Mouse (Mus musculus): Measurements from ENCODE around the gene Syn1. TPM values are rescaled to one million over a fixed set of nuclear protein-coding genes. Genes with fewer than 3 reads are reported as not detected.

Gene Syn1
- polyA plus RNA-seq, 1 experiment, result 0.16 TPM

GRCm38 (mm10) chrX:20872928-20873500 lies 47.8 kb downstream of the Syn1 start:
- TF ChIP-seq CTCF (IDR thresholded peaks at IDR 0.05; ENCODE audit: control insufficient read depth, insufficient read depth, insufficient replicate concordance, low read depth, low read length), result no peak
- no peak for TF ChIP-seq POLR2A (IDR thresholded peaks at IDR 0.05; ENCODE audit: control insufficient read depth, low read depth, low read length)
- Histone ChIP-seq H3K4me3 (ENCODE audit: control insufficient read depth, low read depth, low read length) (no peak overlapping the region), H3K4me1 (ENCODE audit: control insufficient read depth, insufficient read depth, low read length) (no peaks in the 10 kb centered on the region), H3K27me3 (ENCODE audit: control insufficient read depth, insufficient read depth, low read length) (no peaks in the 10 kb centered on the region), H3K27ac (ENCODE audit: control insufficient read depth, insufficient read depth, low read depth, low read length) (no peak overlapping the region), H3K36me3 (ENCODE audit: control insufficient read depth, insufficient read depth, low read length) (no peaks in the 10 kb centered on the region)

- H3K27ac ChIP-seq (ENCODE audit: control insufficient read depth, insufficient read depth, low read depth, low read length), result no peak within 1 kb of the TSS
- no peak within 1 kb of the TSS for H3K4me3 ChIP-seq (ENCODE audit: control insufficient read depth, low read depth, low read length)
- H3K27me3 ChIP-seq (ENCODE audit: control insufficient read depth, insufficient read depth, low read length), result no peaks in the 10 kb centered on the region
- H3K4me1 ChIP-seq (ENCODE audit: control insufficient read depth, insufficient read depth, low read length), result no peaks in the 10 kb centered on the region
- H3K36me3 ChIP-seq (ENCODE audit: control insufficient read depth, insufficient read depth, low read length), result no peaks in the 10 kb centered on the region
- TF ChIP-seq POLR2A (IDR thresholded peaks at IDR 0.05; ENCODE audit: control insufficient read depth, low read depth, low read length) (no peak), CTCF (IDR thresholded peaks at IDR 0.05; ENCODE audit: control insufficient read depth, insufficient read depth, insufficient replicate concordance, low read depth, low read length) (no peak)
These were observed 50.8 kb downstream of the Syn1 start, which contains the start of gene Timp1 for GRCm38 (mm10) chrX:20869962-20870513. Gene Timp1 (plus strand): TSS chrX:20870166.

- Histone ChIP-seq H3K27me3 (ENCODE audit: control insufficient read depth, insufficient read depth, low read length) (no peaks in the 10 kb centered on the region), H3K36me3 (ENCODE audit: control insufficient read depth, insufficient read depth, low read length) (no peaks in the 10 kb centered on the region), H3K27ac (ENCODE audit: control insufficient read depth, insufficient read depth, low read depth, low read length) (no peak overlapping the region), H3K4me1 (ENCODE audit: control insufficient read depth, insufficient read depth, low read length) (no peaks in the 10 kb centered on the region), H3K4me3 (ENCODE audit: control insufficient read depth, low read depth, low read length) (no peak overlapping the region)
- TF ChIP-seq POLR2A (IDR thresholded peaks at IDR 0.05; ENCODE audit: control insufficient read depth, low read depth, low read length) (no peak), CTCF (IDR thresholded peaks at IDR 0.05; ENCODE audit: control insufficient read depth, insufficient read depth, insufficient replicate concordance, low read depth, low read length) (no peak)
These were observed 51.6 kb downstream of the Syn1 start for GRCm38 (mm10) chrX:20869203-20869602.

GRCm38 (mm10) chrX:20868091-20868490 lies 52.7 kb downstream of the Syn1 start:
- Histone ChIP-seq H3K36me3 (ENCODE audit: control insufficient read depth, insufficient read depth, low read length) (no peaks in the 10 kb centered on the region), H3K4me3 (ENCODE audit: control insufficient read depth, low read depth, low read length) (no peak overlapping the region), H3K27ac (ENCODE audit: control insufficient read depth, insufficient read depth, low read depth, low read length) (no peak overlapping the region), H3K4me1 (ENCODE audit: control insufficient read depth, insufficient read depth, low read length) (no peaks in the 10 kb centered on the region; the same call in 1 of the 2 replicates), H3K27me3 (ENCODE audit: control insufficient read depth, insufficient read depth, low read length) (no peaks in the 10 kb centered on the region)
- TF ChIP-seq POLR2A (IDR thresholded peaks at IDR 0.05; ENCODE audit: control insufficient read depth, low read depth, low read length), result no peak
- TF ChIP-seq CTCF (IDR thresholded peaks at IDR 0.05; ENCODE audit: control insufficient read depth, insufficient read depth, insufficient replicate concordance, low read depth, low read length), result no peak

DNA sequence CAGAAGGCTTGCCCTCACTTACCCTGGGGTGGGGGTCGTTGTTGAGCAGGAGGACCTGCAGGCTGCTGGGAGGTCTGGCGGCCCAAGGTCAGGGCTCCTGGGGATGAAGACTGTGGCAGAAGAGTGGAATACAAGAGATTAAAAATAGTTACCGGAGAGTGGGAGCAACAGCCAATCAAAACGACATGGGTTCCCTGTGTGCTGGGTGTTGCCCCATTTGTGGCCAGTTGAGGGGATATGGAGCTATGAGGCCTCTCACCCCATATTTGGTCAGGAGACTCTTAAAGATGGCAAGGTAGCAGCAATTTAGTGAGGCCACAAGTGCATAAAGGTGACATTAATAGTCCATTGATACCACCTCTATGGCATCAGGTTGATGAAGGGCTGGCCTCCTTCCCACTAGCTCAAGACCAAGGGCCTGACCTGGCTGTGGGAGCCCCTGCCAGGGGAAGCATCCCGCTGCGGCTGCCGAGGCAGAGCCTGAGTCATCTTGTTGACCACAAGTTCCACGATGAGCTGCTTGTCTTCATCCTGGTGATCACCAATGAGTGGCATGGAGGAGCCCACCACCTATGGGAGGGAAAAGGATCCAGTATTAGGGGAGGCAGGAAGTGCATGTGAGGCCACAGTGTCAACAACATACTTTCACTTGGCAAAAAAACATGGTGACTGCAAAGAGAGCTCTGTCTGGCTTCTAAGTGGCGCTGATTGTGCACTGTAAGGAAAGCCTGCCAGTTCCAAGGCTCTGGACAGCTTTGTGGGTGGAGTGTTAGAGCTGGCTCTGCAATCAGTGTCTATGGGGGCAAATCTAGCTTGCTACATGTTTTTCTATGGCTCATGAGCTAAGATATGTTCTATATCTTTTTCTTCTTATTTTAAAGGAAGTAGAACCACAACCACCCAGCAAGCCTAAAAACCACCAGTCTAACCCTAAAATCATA lies 57.4 kb downstream of the Syn1 start:
- peaks cover 7% of the 10 kb centered on the region for H3K4me1 ChIP-seq (ENCODE audit: control insufficient read depth, insufficient read depth, low read length)
- TF ChIP-seq POLR2A (IDR thresholded peaks at IDR 0.05; ENCODE audit: control insufficient read depth, low read depth, low read length) (no peak), CTCF (IDR thresholded peaks at IDR 0.05; ENCODE audit: control insufficient read depth, insufficient read depth, insufficient replicate concordance, low read depth, low read length) (no peak)
- H3K27me3 ChIP-seq (ENCODE audit: control insufficient read depth, insufficient read depth, low read length), result no peaks in the 10 kb centered on the region
- H3K36me3 ChIP-seq (ENCODE audit: control insufficient read depth, insufficient read depth, low read length), result no peaks in the 10 kb centered on the region
- no peak overlapping the region for H3K4me3 ChIP-seq (ENCODE audit: control insufficient read depth, low read depth, low read length)
- H3K27ac ChIP-seq (ENCODE audit: control insufficient read depth, insufficient read depth, low read depth, low read length), result no peak overlapping the region

GRCm38 (mm10) chrX:20862105-20863065 lies 58.4 kb downstream of the Syn1 start:
- TF ChIP-seq POLR2A (IDR thresholded peaks at IDR 0.05; ENCODE audit: control insufficient read depth, low read depth, low read length) (no peak), CTCF (IDR thresholded peaks at IDR 0.05; ENCODE audit: control insufficient read depth, insufficient read depth, insufficient replicate concordance, low read depth, low read length) (no peak)
- H3K27ac ChIP-seq (ENCODE audit: control insufficient read depth, insufficient read depth, low read depth, low read length), result no peak overlapping the region
- no peaks in the 10 kb centered on the region for H3K27me3 ChIP-seq (ENCODE audit: control insufficient read depth, insufficient read depth, low read length)

More at GRCm38 (mm10) chrX:20862105-20863065, 58.4 kb downstream of the Syn1 start:
- peaks cover 7% of the 10 kb centered on the region for H3K4me1 ChIP-seq (ENCODE audit: control insufficient read depth, insufficient read depth, low read length)
- no peaks in the 10 kb centered on the region for H3K36me3 ChIP-seq (ENCODE audit: control insufficient read depth, insufficient read depth, low read length)
- H3K4me3 ChIP-seq (ENCODE audit: control insufficient read depth, low read depth, low read length), result no peak overlapping the region
